In the genomic region with DNA sequence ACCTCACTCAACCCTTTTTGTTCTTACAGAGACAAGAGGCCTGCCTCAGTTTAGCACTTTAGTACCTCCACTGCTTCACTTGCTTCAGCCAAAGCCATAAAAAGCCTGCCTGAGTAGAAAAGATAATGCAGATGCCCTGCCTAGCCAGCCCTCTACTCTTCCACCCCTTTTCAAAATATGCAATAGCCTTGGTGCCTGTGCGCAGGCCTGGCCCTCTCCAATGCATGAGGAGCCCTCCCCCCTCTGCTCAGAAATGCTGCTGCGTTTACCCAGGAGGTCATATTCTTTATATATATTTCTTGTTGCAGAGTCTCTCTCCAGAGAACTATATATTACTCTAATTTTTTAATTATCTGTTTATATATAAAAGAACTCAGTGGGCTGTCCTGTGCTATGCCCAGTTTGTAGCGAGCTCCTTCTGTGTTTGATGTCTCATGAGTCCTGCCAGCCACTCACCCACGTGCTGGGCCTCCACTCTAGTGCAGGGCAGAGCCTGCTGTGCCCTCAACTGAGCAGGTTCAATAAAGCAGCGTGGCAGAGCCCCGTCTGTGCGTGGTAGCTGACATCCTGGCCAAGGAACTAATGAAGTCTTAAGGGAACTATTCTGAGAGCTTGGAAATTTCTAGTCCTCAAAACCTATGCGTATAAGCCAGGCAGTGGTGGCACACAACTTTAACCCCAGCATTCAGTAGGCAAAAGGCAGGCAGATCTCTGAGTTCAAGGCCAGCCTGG, we compare ENCODE assay signal across 8 mouse cellular contexts. TPM values are rescaled to one million over a fixed set of nuclear protein-coding genes. Genes with fewer than 3 reads are reported as not detected.
A peak's percentile ranks its signal among the peaks of the same experiment; 100 is the strongest.
DNase-seq lines count a peak whose midpoint lies in the region; ATAC-seq and TF ChIP-seq lines count a peak whose summit lies in the region.

No protein-coding gene starts in this region.

- DNase-seq in cerebellum, adult 11 months: peak; percentile 47
- DNase-seq in liver, embryonic 13.5 days: no peak
- DNase-seq in retina, postnatal 1 day: no peak
- no peak for DNase-seq in gastrocnemius, postnatal 10 days
- no peak for DNase-seq in left cerebral cortex, adult 18-20 months (ENCODE audit: low spot score in 2 of 2)

- H3K4me2 ChIP-seq in forebrain, embryonic 12.5 days: no peak overlapping the region
- peak overlapping the region; percentile 54 for H3K4me2 ChIP-seq in liver, embryonic 13.5 days

- peaks cover 43% of the 10 kb centered on the region for H3K4me1 ChIP-seq in E14TG2a.4 (replicated peaks; ENCODE audit: low read depth, low read length)
- H3K4me1 ChIP-seq in forebrain, embryonic 12.5 days: peaks cover 23% of the 10 kb centered on the region
- H3K4me1 ChIP-seq in liver, embryonic 13.5 days (replicated peaks): peaks cover 44% of the 10 kb centered on the region

- H3K36me3 ChIP-seq in E14TG2a.4 (ENCODE audit: insufficient read depth, low read length): peaks cover 34% of the 10 kb centered on the region
- no peaks in the 10 kb centered on the region for H3K36me3 ChIP-seq in forebrain, embryonic 12.5 days (replicated peaks)
- peaks cover 5% of the 10 kb centered on the region; the same call in 1 of the 2 replicates for H3K36me3 ChIP-seq in liver, embryonic 13.5 days

- TF ChIP-seq CTCF in E14TG2a.4 (conservative IDR thresholded peaks at IDR 0.05; ENCODE audit: low read length): no peak

- 0 out of 2 replicates have a peak, but pooled peaks cover under 1% of the 10 kb centered on the region for H3K27me3 ChIP-seq in E14TG2a.4 (ENCODE audit: insufficient read depth, low read length)
- H3K27me3 ChIP-seq in forebrain, embryonic 12.5 days: no peaks in the 10 kb centered on the region
- H3K27me3 ChIP-seq in liver, embryonic 13.5 days: no peaks in the 10 kb centered on the region

- H3K9me3 ChIP-seq in E14TG2a.4 (ENCODE audit: low read length): no peaks in the 10 kb centered on the region
- no peaks in the 10 kb centered on the region for H3K9me3 ChIP-seq in forebrain, embryonic 12.5 days
- H3K9me3 ChIP-seq in liver, embryonic 13.5 days (replicated peaks): no peaks in the 10 kb centered on the region

- WGBS in forebrain, embryonic 12.5 days: 54% methylated on average over 8 of the region's 8 CpGs
- WGBS in liver, embryonic 13.5 days (ENCODE audit: insufficient replicate concordance): 45% methylated on average over 8 of the region's 8 CpGs

- H3K4me3 ChIP-seq in E14TG2a.4 (replicated peaks; ENCODE audit: low read length): 0 out of 2 replicates have a peak overlapping the region, but pooled peaks have one; percentile 4
- H3K4me3 ChIP-seq in forebrain, embryonic 12.5 days (replicated peaks): no peak overlapping the region
- peak overlapping the region; percentile 26; the same call in 1 of the 2 replicates for H3K4me3 ChIP-seq in liver, embryonic 13.5 days (replicated peaks)

- H3K27ac ChIP-seq in forebrain, embryonic 12.5 days: peak overlapping the region; percentile 84
- peak overlapping the region; percentile 96 for H3K27ac ChIP-seq in liver, embryonic 13.5 days

- peak overlapping the region; percentile 25; the same call in 1 of the 2 replicates for H3K9ac ChIP-seq in forebrain, embryonic 12.5 days
- H3K9ac ChIP-seq in liver, embryonic 13.5 days: peak overlapping the region; percentile 66

- no peak for ATAC-seq in cerebellum, adult (ENCODE audit: insufficient number of reproducible peaks, low FRiP score, low TSS enrichment)
- ATAC-seq in forebrain, embryonic 12.5 days (ENCODE audit: low FRiP score): peak; percentile 53
- ATAC-seq in liver, embryonic 13.5 days (ENCODE audit: low read depth): peak; percentile 85

RNA-seq across cellular contexts. Expression of a gene that starts 15.1 kb away (rescaled TPM):
- 0.10 TPM in 1 of 2 replicates, not detected in the other for polyA plus RNA-seq in forebrain, embryonic 12.5 days (2016; fragmentation: Nextera tagmentation; extraction: Ambion mirVana)
- not detected in 2 replicates for polyA plus RNA-seq in liver, embryonic 13.5 days (2015; fragmentation: Nextera tagmentation; extraction: Ambion mirVana)
- total RNA-seq in gastrocnemius, postnatal 10 days (2021): not detected
- total RNA-seq in left cerebral cortex, adult 18-20 months (2021): under 1 TPM in 1 of 2 experiments, not detected in 1; 0.28 TPM

RNA-seq across cellular contexts. Expression of a gene that starts 19.2 kb away (rescaled TPM):
- 9.2 and 9.6 TPM in 2 replicates for polyA plus RNA-seq in forebrain, embryonic 12.5 days (2016; fragmentation: Nextera tagmentation; extraction: Ambion mirVana)
- 1.0 and 1.1 TPM in 2 replicates for polyA plus RNA-seq in liver, embryonic 13.5 days (2015; fragmentation: Nextera tagmentation; extraction: Ambion mirVana)
- 10 to 100 TPM; 33.2 to 36.7 TPM for total RNA-seq in gastrocnemius, postnatal 10 days (2021)
- 10 to 100 TPM; 14.2 to 16.7 TPM for total RNA-seq in left cerebral cortex, adult 18-20 months (2021)

RNA-seq across cellular contexts. Expression of a gene that starts 20.0 kb away (rescaled TPM):
- 0.46 and 0.57 TPM in 2 replicates for polyA plus RNA-seq in forebrain, embryonic 12.5 days (2016; fragmentation: Nextera tagmentation; extraction: Ambion mirVana)
- polyA plus RNA-seq in liver, embryonic 13.5 days (2015; fragmentation: Nextera tagmentation; extraction: Ambion mirVana): 0.09 and 0.12 TPM in 2 replicates
- 1 to 10 TPM; 4.2 to 4.3 TPM for total RNA-seq in gastrocnemius, postnatal 10 days (2021)
- total RNA-seq in left cerebral cortex, adult 18-20 months (2021): 100 to 1,000 TPM; 158 to 160 TPM

RNA-seq across cellular contexts. Expression of a gene that starts 34.6 kb away (rescaled TPM):
- 7.6 and 8.3 TPM in 2 replicates for polyA plus RNA-seq in forebrain, embryonic 12.5 days (2016; fragmentation: Nextera tagmentation; extraction: Ambion mirVana)
- polyA plus RNA-seq in liver, embryonic 13.5 days (2015; fragmentation: Nextera tagmentation; extraction: Ambion mirVana): 0.29 and 0.37 TPM in 2 replicates
- total RNA-seq in gastrocnemius, postnatal 10 days (2021): 1 to 10 TPM; 5.5 to 6.3 TPM
- 10 to 100 TPM; 48.6 to 54.5 TPM for total RNA-seq in left cerebral cortex, adult 18-20 months (2021)

RNA-seq across cellular contexts. Expression of a gene that starts 35.9 kb away (rescaled TPM):
- polyA plus RNA-seq in forebrain, embryonic 12.5 days (2016; fragmentation: Nextera tagmentation; extraction: Ambion mirVana): 11.1 and 12.5 TPM in 2 replicates
- 6.6 and 7.4 TPM in 2 replicates for polyA plus RNA-seq in liver, embryonic 13.5 days (2015; fragmentation: Nextera tagmentation; extraction: Ambion mirVana)
- 10 to 100 TPM; 17.2 to 17.7 TPM for total RNA-seq in gastrocnemius, postnatal 10 days (2021)
- total RNA-seq in left cerebral cortex, adult 18-20 months (2021): 10 to 100 TPM; 55.7 to 62.7 TPM

Comparison
In these comparisons a context has a peak if more than half of its experiments do, and no peak if none do; other contexts are left out.
1. RNA of a gene that starts 20.0 kb away (total RNA-seq): 158 to 160 TPM in left cerebral cortex, adult 18-20 months; 4.2 to 4.3 TPM in gastrocnemius, postnatal 10 days; every median in the first group is over 10 times any median in the second.